Mouse (Mus musculus) limb, embryonic 15.5 days (tissue): ENCODE measurements at regions not wholly inside any gene's neighbourhood (a gene's known extent, or its start where the extent isn't known, plus 50 kb on each side); places are given as distances from the start of the nearest gene placed in this dataset.

Experiments used
- ATAC-seq: fragments of 200-750 bp; cut with Nextera tagmentation; 2 replicates; pipeline ENCODE4 v1.8.0; 2017; ENCODE audit warnings: low read depth, moderate TSS enrichment; ENCODE audit not compliant: insufficient number of reproducible peaks, low FRiP score, low TSS enrichment
- H3K27ac ChIP-seq: fragments of 300-500 bp; sonication (generic); 2 replicates; pipeline ENCODE4 v1.5.1; 2015; ENCODE audit warnings: moderate library complexity, mild to moderate bottlenecking, inconsistent platforms
- H3K27me3 ChIP-seq: fragments of 300-500 bp; sonication (generic); 2 replicates; pipeline ENCODE4 v1.6.1; 2015; ENCODE audit warnings: inconsistent platforms
- H3K36me3 ChIP-seq: fragments of 300-500 bp; sonication (generic); 2 replicates; pipeline ENCODE4 v1.6.1; 2015; ENCODE audit warnings: inconsistent platforms
- H3K4me1 ChIP-seq: fragments of 300-500 bp; sonication (generic); 2 replicates; pipeline ENCODE4 v1.6.1; 2015; ENCODE audit warnings: inconsistent platforms
- H3K4me2 ChIP-seq: fragments of 300-500 bp; sonication (generic); 2 replicates; pipeline ENCODE4 v1.6.1; 2015; ENCODE audit warnings: mild to moderate bottlenecking, inconsistent platforms
- H3K4me3 ChIP-seq: fragments of 300-500 bp; sonication (generic); 2 replicates; pipeline ENCODE4 v1.5.1; 2015; ENCODE audit warnings: mild to moderate bottlenecking, inconsistent platforms
- H3K9ac ChIP-seq: fragments of 300-500 bp; sonication (generic); 2 replicates; pipeline ENCODE4 v1.6.1; 2015; ENCODE audit warnings: inconsistent platforms
- H3K9me3 ChIP-seq: fragments of 300-500 bp; sonication (generic); 2 replicates; pipeline ENCODE4 v1.6.1; 2016; ENCODE audit warnings: inconsistent platforms
- WGBS: fragments of 180-500 bp; shearing (Covaris S2); methylation state at CpG from one replicate; pipeline ENCODE4 v1.1.7; 2015; 5-methylcytosine and 5-hydroxymethylcytosine counted together

- no peaks in the 10 kb centered on the region for H3K27me3 ChIP-seq
- H3K27ac ChIP-seq, result no peak overlapping the region
- H3K9ac ChIP-seq, result no peak overlapping the region
- H3K9me3 ChIP-seq, result no peaks in the 10 kb centered on the region
- H3K4me3 ChIP-seq, result no peak overlapping the region
- no peak for ATAC-seq
- WGBS, result 87% methylated on average over 3 of the region's 3 CpGs
- H3K4me1 ChIP-seq, result no peaks in the 10 kb centered on the region
- H3K4me2 ChIP-seq, result no peak overlapping the region
- no peaks in the 10 kb centered on the region for H3K36me3 ChIP-seq
Measured at GRCm38 (mm10) chr17:51896160-51896559, 63.1 kb upstream of the Satb1 start.

DNA sequence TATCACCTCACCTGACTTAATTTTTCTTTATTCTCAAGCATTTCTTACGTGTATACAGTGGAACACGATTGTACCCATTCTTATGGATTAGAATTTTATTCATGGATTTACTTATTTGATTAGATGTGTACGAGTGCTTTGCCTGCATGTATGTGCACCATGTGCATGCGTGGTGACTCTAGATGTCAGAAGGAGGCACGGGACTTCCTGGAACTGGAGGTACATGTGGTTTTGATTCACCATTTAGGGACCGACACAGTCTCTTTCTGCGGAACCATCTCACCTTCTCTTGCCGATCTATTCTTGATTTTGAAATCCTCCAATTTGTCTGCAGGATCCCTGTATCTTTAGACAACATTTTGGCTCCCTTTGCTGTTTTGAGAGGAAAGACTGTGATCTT, 61.2 kb upstream of the Satb1 start:
- no peak overlapping the region for H3K27ac ChIP-seq
- 86% methylated on average over 8 of the region's 8 CpGs for WGBS
- H3K36me3 ChIP-seq, result no peaks in the 10 kb centered on the region
- ATAC-seq, result no peak
- no peak overlapping the region for H3K4me3 ChIP-seq
- H3K9me3 ChIP-seq, result no peaks in the 10 kb centered on the region
- no peaks in the 10 kb centered on the region for H3K27me3 ChIP-seq
- H3K4me2 ChIP-seq, result no peak overlapping the region
- no peak overlapping the region for H3K9ac ChIP-seq
- H3K4me1 ChIP-seq, result no peaks in the 10 kb centered on the region

GRCm38 (mm10) chr17:51892856-51893255, 59.8 kb upstream of the Satb1 start:
- ATAC-seq, result no peak
- H3K4me3 ChIP-seq, result no peak overlapping the region
- no peak overlapping the region for H3K4me2 ChIP-seq
- 82% methylated on average over 3 of the region's 3 CpGs for WGBS
- H3K9ac ChIP-seq, result no peak overlapping the region
- no peaks in the 10 kb centered on the region for H3K27me3 ChIP-seq
- no peaks in the 10 kb centered on the region for H3K4me1 ChIP-seq
- no peak overlapping the region for H3K27ac ChIP-seq
- no peaks in the 10 kb centered on the region for H3K36me3 ChIP-seq
- H3K9me3 ChIP-seq, result no peaks in the 10 kb centered on the region

- H3K36me3 ChIP-seq, result no peaks in the 10 kb centered on the region
- H3K27ac ChIP-seq, result no peak overlapping the region
- H3K4me3 ChIP-seq, result no peak overlapping the region
- no peak overlapping the region for H3K4me2 ChIP-seq
- no peak for ATAC-seq
- H3K27me3 ChIP-seq, result no peaks in the 10 kb centered on the region
- H3K4me1 ChIP-seq, result no peaks in the 10 kb centered on the region
- H3K9ac ChIP-seq, result no peak overlapping the region
- 75% methylated on average over 4 of the region's 4 CpGs for WGBS
- no peaks in the 10 kb centered on the region for H3K9me3 ChIP-seq
Measured at GRCm38 (mm10) chr17:51892159-51892558, 59.1 kb upstream of the Satb1 start.
